Mouse (Mus musculus): ENCODE results near the gene Frmd5. TPM values are rescaled to one million over a fixed set of nuclear protein-coding genes. Genes with fewer than 3 reads are reported as not detected.

The Frmd5 gene
- polyA plus RNA-seq, 1 experiment from 2014 or later, result 3.1 TPM

GRCm38 (mm10) chr2:121787767-121788166 lies 19.1 kb downstream of the Frmd5 start:
- ATAC-seq (peak; percentile 30; the same call in 1 of the 2 replicates), DNase-seq (ENCODE audit: low spot score) (peak; percentile 5)
- TF ChIP-seq EP300 (IDR thresholded peaks at IDR 0.05) (no peak), CTCF (IDR thresholded peaks at IDR 0.05) (no peak)
- no peaks in the 10 kb centered on the region for H3K4me1 ChIP-seq (ENCODE audit: insufficient read depth, low read depth, low read length)
- H3K4me2 ChIP-seq (replicated peaks; ENCODE audit: low read depth, low read length), result peak overlapping the region; percentile 41
- H3K27ac ChIP-seq (ENCODE audit: low read length), result no peak overlapping the region
- no peak overlapping the region for H3K9ac ChIP-seq (replicated peaks; ENCODE audit: low read depth)
- WGBS, result 40% methylated on average over 13 of the region's 13 CpGs
- H3K27me3 ChIP-seq (replicated peaks; ENCODE audit: insufficient read depth, low read length), result no peaks in the 10 kb centered on the region
- no peaks in the 10 kb centered on the region for H3K9me3 ChIP-seq (ENCODE audit: low read length)
- peak overlapping the region; percentile 5; the same call in 1 of the 2 replicates for H3K4me3 ChIP-seq (ENCODE audit: low read depth, low read length)
- H3K36me3 ChIP-seq (ENCODE audit: insufficient read depth, low read length), result no peaks in the 10 kb centered on the region

GRCm38 (mm10) chr2:121787271-121787670 lies 19.6 kb downstream of the Frmd5 start:
- no peaks in the 10 kb centered on the region for H3K9me3 ChIP-seq (ENCODE audit: low read length)
- no peak for TF ChIP-seq CTCF (IDR thresholded peaks at IDR 0.05)
- no peak for TF ChIP-seq EP300 (IDR thresholded peaks at IDR 0.05)
- no peaks in the 10 kb centered on the region for H3K36me3 ChIP-seq (ENCODE audit: insufficient read depth, low read length)
- H3K27ac ChIP-seq (ENCODE audit: low read length), result no peak overlapping the region
- no peaks in the 10 kb centered on the region for H3K4me1 ChIP-seq (ENCODE audit: insufficient read depth, low read depth, low read length)
- peak overlapping the region; percentile 5; the same call in 1 of the 2 replicates for H3K4me3 ChIP-seq (ENCODE audit: low read depth, low read length)
- no peaks in the 10 kb centered on the region for H3K27me3 ChIP-seq (replicated peaks; ENCODE audit: insufficient read depth, low read length)
- ATAC-seq (no peak), DNase-seq (ENCODE audit: low spot score) (peak; percentile 6)
- H3K9ac ChIP-seq (replicated peaks; ENCODE audit: low read depth), result no peak overlapping the region
- 13% methylated on average over 7 of the region's 7 CpGs for WGBS
- peak overlapping the region; percentile 41 for H3K4me2 ChIP-seq (replicated peaks; ENCODE audit: low read depth, low read length)

- Histone ChIP-seq H3K9ac (replicated peaks; ENCODE audit: low read depth) (no peak overlapping the region), H3K27ac (ENCODE audit: low read length) (no peak overlapping the region), H3K4me2 (replicated peaks; ENCODE audit: low read depth, low read length) (no peak overlapping the region), H3K4me3 (ENCODE audit: low read depth, low read length) (no peak overlapping the region), H3K4me1 (ENCODE audit: insufficient read depth, low read depth, low read length) (no peaks in the 10 kb centered on the region), H3K9me3 (ENCODE audit: low read length) (no peaks in the 10 kb centered on the region), H3K36me3 (ENCODE audit: insufficient read depth, low read length) (no peaks in the 10 kb centered on the region), H3K27me3 (replicated peaks; ENCODE audit: insufficient read depth, low read length) (no peaks in the 10 kb centered on the region)
- WGBS, result 73% methylated on average over 7 of the region's 7 CpGs
- ATAC-seq (no peak), DNase-seq (ENCODE audit: low spot score) (no peak)
- TF ChIP-seq CTCF (IDR thresholded peaks at IDR 0.05), result no peak
- no peak for TF ChIP-seq EP300 (IDR thresholded peaks at IDR 0.05)
These were observed 30.7 kb downstream of the Frmd5 start for GRCm38 (mm10) chr2:121776219-121776618.

- no peaks in the 10 kb centered on the region for H3K27me3 ChIP-seq (replicated peaks; ENCODE audit: insufficient read depth, low read length)
- H3K36me3 ChIP-seq (ENCODE audit: insufficient read depth, low read length), result no peaks in the 10 kb centered on the region
- H3K27ac ChIP-seq (ENCODE audit: low read length), result no peak overlapping the region
- no peak for ATAC-seq
- no peaks in the 10 kb centered on the region for H3K9me3 ChIP-seq (ENCODE audit: low read length)
- no peaks in the 10 kb centered on the region for H3K4me1 ChIP-seq (ENCODE audit: insufficient read depth, low read depth, low read length)
- H3K4me3 ChIP-seq (ENCODE audit: low read depth, low read length), result no peak overlapping the region
- 83% methylated on average over 5 of the region's 5 CpGs for WGBS
- no peak for DNase-seq (ENCODE audit: low spot score)
- no peak for TF ChIP-seq CTCF (IDR thresholded peaks at IDR 0.05)
- no peak for TF ChIP-seq EP300 (IDR thresholded peaks at IDR 0.05)
- H3K9ac ChIP-seq (replicated peaks; ENCODE audit: low read depth), result no peak overlapping the region
- no peak overlapping the region for H3K4me2 ChIP-seq (replicated peaks; ENCODE audit: low read depth, low read length)
These were observed 42.0 kb downstream of the Frmd5 start for GRCm38 (mm10) chr2:121764851-121765250.

- WGBS, result 86% methylated on average over 5 of the region's 5 CpGs
These were observed 45.0 kb downstream of the Frmd5 start for GRCm38 (mm10) chr2:121761861-121762260.

GRCm38 (mm10) chr2:121761281-121761795 lies 45.5 kb downstream of the Frmd5 start:
- Histone ChIP-seq H3K9ac (replicated peaks; ENCODE audit: low read depth) (no peak overlapping the region), H3K27me3 (replicated peaks; ENCODE audit: insufficient read depth, low read length) (no peaks in the 10 kb centered on the region), H3K9me3 (ENCODE audit: low read length) (no peaks in the 10 kb centered on the region), H3K27ac (ENCODE audit: low read length) (no peak overlapping the region), H3K4me1 (ENCODE audit: insufficient read depth, low read depth, low read length) (no peaks in the 10 kb centered on the region), H3K4me2 (replicated peaks; ENCODE audit: low read depth, low read length) (no peak overlapping the region), H3K36me3 (ENCODE audit: insufficient read depth, low read length) (no peaks in the 10 kb centered on the region), H3K4me3 (ENCODE audit: low read depth, low read length) (no peak overlapping the region)
- TF ChIP-seq CTCF (IDR thresholded peaks at IDR 0.05) (no peak), EP300 (IDR thresholded peaks at IDR 0.05) (no peak)
- no peak for ATAC-seq
- 76% methylated on average over 11 of the region's 11 CpGs for whole genome bisulfite sequencing
- DNase-seq (ENCODE audit: low spot score), result no peak

More at GRCm38 (mm10) chr2:121761861-121762260, 45.0 kb downstream of the Frmd5 start:
- H3K9ac ChIP-seq (replicated peaks; ENCODE audit: low read depth), result no peak overlapping the region
- H3K4me3 ChIP-seq (ENCODE audit: low read depth, low read length), result no peak overlapping the region
- H3K27ac ChIP-seq (ENCODE audit: low read length), result no peak overlapping the region
- H3K36me3 ChIP-seq (ENCODE audit: insufficient read depth, low read length), result no peaks in the 10 kb centered on the region
- DNase-seq (ENCODE audit: low spot score), result no peak
- no peaks in the 10 kb centered on the region for H3K27me3 ChIP-seq (replicated peaks; ENCODE audit: insufficient read depth, low read length)
- no peaks in the 10 kb centered on the region for H3K9me3 ChIP-seq (ENCODE audit: low read length)
- no peak overlapping the region for H3K4me2 ChIP-seq (replicated peaks; ENCODE audit: low read depth, low read length)
- no peak for TF ChIP-seq EP300 (IDR thresholded peaks at IDR 0.05)
- TF ChIP-seq CTCF (IDR thresholded peaks at IDR 0.05), result no peak
- no peak for ATAC-seq
- H3K4me1 ChIP-seq (ENCODE audit: insufficient read depth, low read depth, low read length), result no peaks in the 10 kb centered on the region

- Histone ChIP-seq H3K4me3 (ENCODE audit: low read depth, low read length) (no peak overlapping the region), H3K9ac (replicated peaks; ENCODE audit: low read depth) (no peak overlapping the region), H3K36me3 (ENCODE audit: insufficient read depth, low read length) (no peaks in the 10 kb centered on the region), H3K27ac (ENCODE audit: low read length) (no peak overlapping the region), H3K9me3 (ENCODE audit: low read length) (no peaks in the 10 kb centered on the region), H3K4me2 (replicated peaks; ENCODE audit: low read depth, low read length) (no peak overlapping the region), H3K27me3 (replicated peaks; ENCODE audit: insufficient read depth, low read length) (no peaks in the 10 kb centered on the region), H3K4me1 (ENCODE audit: insufficient read depth, low read depth, low read length) (no peaks in the 10 kb centered on the region)
- TF ChIP-seq EP300 (IDR thresholded peaks at IDR 0.05) (no peak), CTCF (IDR thresholded peaks at IDR 0.05) (no peak)
- ATAC-seq (no peak), DNase-seq (ENCODE audit: low spot score) (no peak)
- WGBS, result 74% methylated on average over 9 of the region's 9 CpGs
These were observed 46.2 kb downstream of the Frmd5 start for GRCm38 (mm10) chr2:121760646-121761045.
